Mouse (Mus musculus): ENCODE results near the gene Mogat2. TPM values are rescaled to one million over a fixed set of nuclear protein-coding genes. Genes with fewer than 3 reads are reported as not detected.

Gene Mogat2
- polyA plus RNA-seq, 1 experiment from 2014 or later = 14.5 TPM

DNA sequence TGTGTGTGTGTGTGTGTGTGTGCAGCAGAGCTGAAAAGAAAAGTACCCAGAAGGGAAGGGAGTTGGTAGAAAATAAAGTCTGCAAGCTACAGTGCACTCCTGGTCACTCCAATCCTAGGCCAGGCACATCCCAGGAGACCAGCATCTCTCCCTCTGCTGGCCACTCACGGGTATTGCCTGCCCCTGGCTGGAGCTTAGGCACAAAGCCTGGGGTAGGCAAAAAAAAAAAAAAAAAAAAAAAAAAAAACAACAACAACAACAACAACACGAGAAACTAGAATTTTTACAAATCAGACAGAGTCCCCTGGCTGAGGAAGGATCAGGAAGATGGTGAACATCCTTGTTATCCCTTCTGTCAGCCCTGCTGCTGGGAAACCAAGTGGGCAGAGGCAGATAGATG lies 9.0 kb downstream of the Mogat2 start:
- Histone ChIP-seq H3K27ac (ENCODE audit: low read depth, low read length) (no peak overlapping the region), H3K9ac (ENCODE audit: low read depth, low read length) (no peak overlapping the region), H3K4me1 (replicated peaks; ENCODE audit: control insufficient read depth, insufficient read depth, low read length) (no peaks in the 10 kb centered on the region), H3K4me3 (ENCODE audit: low read depth, low read length) (no peak overlapping the region), H3K36me3 (ENCODE audit: control insufficient read depth, insufficient read depth, low read length) (no peaks in the 10 kb centered on the region), H3K27me3 (ENCODE audit: control insufficient read depth, insufficient read depth, low read length) (no peaks in the 10 kb centered on the region), H3K9me3 (ENCODE audit: control insufficient read depth, low read length) (no peaks in the 10 kb centered on the region), H3K4me2 (replicated peaks; ENCODE audit: low read depth, low read length) (no peak overlapping the region)
- ATAC-seq (ENCODE audit: low FRiP score) = no peak
- WGBS = 25% methylated on average over 2 of the region's 2 CpGs
- DNase-seq (ENCODE audit: low spot score) = peak; percentile 81

DNA sequence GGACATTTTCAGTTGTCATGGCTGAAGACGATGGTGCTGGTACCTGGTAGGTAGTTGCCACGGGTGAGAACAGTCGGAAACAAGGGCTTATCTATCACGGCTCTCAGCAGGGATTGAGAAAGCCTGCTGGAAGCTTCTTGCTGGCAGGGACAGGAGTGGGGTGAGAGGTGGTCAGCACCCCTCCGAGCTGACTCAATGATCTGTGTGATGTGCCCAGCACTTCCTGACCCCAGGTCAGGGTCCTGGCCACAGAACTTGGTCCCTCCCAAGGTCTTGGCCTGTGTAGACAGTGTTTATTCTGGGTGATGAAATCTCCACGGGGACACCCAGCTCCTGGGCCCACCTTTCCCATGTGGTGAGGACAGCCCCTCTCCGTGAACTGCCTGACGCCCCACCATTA lies 9.6 kb downstream of the Mogat2 start:
- Histone ChIP-seq H3K4me2 (replicated peaks; ENCODE audit: low read depth, low read length) (no peak overlapping the region), H3K9me3 (ENCODE audit: control insufficient read depth, low read length) (no peaks in the 10 kb centered on the region), H3K27ac (ENCODE audit: low read depth, low read length) (no peak overlapping the region), H3K9ac (ENCODE audit: low read depth, low read length) (no peak overlapping the region), H3K27me3 (ENCODE audit: control insufficient read depth, insufficient read depth, low read length) (no peaks in the 10 kb centered on the region), H3K4me1 (replicated peaks; ENCODE audit: control insufficient read depth, insufficient read depth, low read length) (no peaks in the 10 kb centered on the region), H3K36me3 (ENCODE audit: control insufficient read depth, insufficient read depth, low read length) (no peaks in the 10 kb centered on the region), H3K4me3 (ENCODE audit: low read depth, low read length) (no peak overlapping the region)
- DNase-seq (ENCODE audit: low spot score) = no peak
- ATAC-seq (ENCODE audit: low FRiP score) = no peak
- WGBS = 71% methylated on average over 8 of the region's 8 CpGs

DNA sequence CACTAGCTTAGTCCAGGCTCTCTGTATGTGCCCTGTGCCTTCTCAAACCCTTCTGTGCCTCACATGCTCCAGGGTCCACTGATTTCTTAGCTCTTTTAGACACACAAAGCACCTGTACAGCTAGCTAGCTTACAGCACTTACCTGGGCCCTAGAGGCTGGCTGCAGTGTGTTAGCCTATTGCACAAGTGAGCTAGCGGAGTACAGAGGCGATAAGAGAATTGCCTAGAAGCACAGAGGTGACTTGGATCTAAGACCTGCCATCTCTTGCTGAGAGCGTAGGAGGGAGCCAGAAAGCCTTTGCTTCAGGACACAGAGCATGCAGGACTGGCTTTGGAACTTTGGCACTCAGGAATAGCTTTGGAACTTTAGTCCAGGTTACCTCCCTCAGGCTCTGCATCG lies 11.2 kb downstream of the Mogat2 start:
- no peak overlapping the region for H3K4me3 ChIP-seq (ENCODE audit: low read depth, low read length)
- no peaks in the 10 kb centered on the region for H3K27me3 ChIP-seq (ENCODE audit: control insufficient read depth, insufficient read depth, low read length)
- ATAC-seq (ENCODE audit: low FRiP score) = no peak
- no peak overlapping the region for H3K9ac ChIP-seq (ENCODE audit: low read depth, low read length)
- H3K27ac ChIP-seq (ENCODE audit: low read depth, low read length) = no peak overlapping the region
- H3K4me1 ChIP-seq (replicated peaks; ENCODE audit: control insufficient read depth, insufficient read depth, low read length) = no peaks in the 10 kb centered on the region
- no peak for DNase-seq (ENCODE audit: low spot score)
- no peaks in the 10 kb centered on the region for H3K9me3 ChIP-seq (ENCODE audit: control insufficient read depth, low read length)
- no peaks in the 10 kb centered on the region for H3K36me3 ChIP-seq (ENCODE audit: control insufficient read depth, insufficient read depth, low read length)
- H3K4me2 ChIP-seq (replicated peaks; ENCODE audit: low read depth, low read length) = no peak overlapping the region
- 98% methylated on average over 4 of the region's 4 CpGs for WGBS

DNA sequence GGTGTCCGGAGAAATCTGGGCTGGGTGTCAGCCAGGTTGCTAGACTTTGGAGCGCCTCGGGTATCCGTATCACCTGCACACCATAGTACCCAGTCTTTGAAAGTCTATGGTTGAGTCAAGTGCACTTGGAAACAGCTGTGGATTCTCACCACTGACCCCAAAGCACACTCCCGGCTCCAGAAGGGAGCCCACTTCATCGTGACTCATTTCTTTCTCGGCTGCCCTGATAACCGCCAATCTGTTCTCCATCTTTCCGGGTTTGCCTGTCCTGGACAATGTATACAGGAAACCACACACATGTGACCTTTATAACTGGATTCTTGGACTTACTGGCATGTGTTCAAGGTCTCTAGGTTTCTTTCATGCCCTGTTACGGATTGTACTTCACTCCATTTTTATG lies 11.8 kb downstream of the Mogat2 start:
- ATAC-seq (ENCODE audit: low FRiP score) (no peak), DNase-seq (ENCODE audit: low spot score) (no peak)
- no peak overlapping the region for H3K4me2 ChIP-seq (replicated peaks; ENCODE audit: low read depth, low read length)
- no peak overlapping the region for H3K9ac ChIP-seq (ENCODE audit: low read depth, low read length)
- no peaks in the 10 kb centered on the region for H3K4me1 ChIP-seq (replicated peaks; ENCODE audit: control insufficient read depth, insufficient read depth, low read length)
- no peaks in the 10 kb centered on the region for H3K9me3 ChIP-seq (ENCODE audit: control insufficient read depth, low read length)
- no peaks in the 10 kb centered on the region for H3K27me3 ChIP-seq (ENCODE audit: control insufficient read depth, insufficient read depth, low read length)
- no peaks in the 10 kb centered on the region for H3K36me3 ChIP-seq (ENCODE audit: control insufficient read depth, insufficient read depth, low read length)
- H3K27ac ChIP-seq (ENCODE audit: low read depth, low read length) = no peak overlapping the region
- 91% methylated on average over 10 of the region's 10 CpGs for WGBS
- no peak overlapping the region for H3K4me3 ChIP-seq (ENCODE audit: low read depth, low read length)

DNA sequence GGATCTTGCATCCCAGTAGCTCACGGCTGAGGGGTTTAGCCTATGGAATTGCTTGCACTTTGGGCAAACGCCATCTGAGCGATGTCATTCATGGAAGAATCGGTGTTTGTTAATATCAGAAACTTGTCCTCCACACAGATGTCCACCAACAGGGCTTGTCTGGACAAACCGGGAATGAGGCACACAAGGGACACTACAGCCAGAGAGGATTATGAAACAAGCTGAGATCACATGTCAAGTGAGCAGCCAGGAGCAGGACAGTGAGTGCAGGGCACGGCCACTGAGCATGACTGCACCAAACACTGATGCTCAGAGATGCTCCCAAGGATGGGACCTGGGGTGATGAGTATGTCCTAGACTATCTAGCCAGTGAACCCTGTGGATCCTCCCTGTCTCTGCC lies 13.0 kb downstream of the Mogat2 start:
- 86% methylated on average over 6 of the region's 6 CpGs for WGBS
- Histone ChIP-seq H3K9ac (ENCODE audit: low read depth, low read length) (no peak overlapping the region), H3K4me3 (ENCODE audit: low read depth, low read length) (no peak overlapping the region), H3K27me3 (ENCODE audit: control insufficient read depth, insufficient read depth, low read length) (no peaks in the 10 kb centered on the region), H3K9me3 (ENCODE audit: control insufficient read depth, low read length) (no peaks in the 10 kb centered on the region), H3K36me3 (ENCODE audit: control insufficient read depth, insufficient read depth, low read length) (no peaks in the 10 kb centered on the region), H3K4me2 (replicated peaks; ENCODE audit: low read depth, low read length) (no peak overlapping the region), H3K4me1 (replicated peaks; ENCODE audit: control insufficient read depth, insufficient read depth, low read length) (no peaks in the 10 kb centered on the region), H3K27ac (ENCODE audit: low read depth, low read length) (no peak overlapping the region)
- ATAC-seq (ENCODE audit: low FRiP score) (no peak), DNase-seq (ENCODE audit: low spot score) (no peak)

DNA sequence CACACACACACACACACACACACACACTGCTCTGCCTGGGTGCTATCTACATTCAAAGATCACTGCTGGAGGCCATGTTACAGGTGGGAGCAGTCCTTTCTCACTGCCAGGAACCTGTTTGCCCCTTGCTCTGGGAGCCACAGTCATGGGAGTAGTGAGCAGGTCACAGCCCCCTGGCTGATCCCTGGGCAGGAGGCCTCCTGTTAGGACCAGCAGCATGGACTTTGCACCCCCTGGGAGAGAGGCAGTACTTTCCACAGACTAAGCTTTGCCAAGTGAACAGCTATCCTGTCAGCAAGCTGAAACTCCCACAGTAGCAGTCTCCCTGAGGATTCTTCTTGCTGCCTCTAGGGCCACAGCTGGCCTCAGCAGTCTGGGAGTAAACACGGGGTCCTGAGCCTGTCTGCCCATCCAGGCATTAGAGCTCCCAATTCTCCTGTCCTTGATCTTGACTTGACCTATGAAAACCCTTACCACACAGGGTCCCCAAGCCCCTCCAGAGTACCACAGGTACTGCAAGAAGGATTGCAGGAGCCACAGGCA lies 13.7 kb downstream of the Mogat2 start:
- Histone ChIP-seq H3K4me3 (ENCODE audit: low read depth, low read length) (no peak overlapping the region), H3K27ac (ENCODE audit: low read depth, low read length) (no peak overlapping the region), H3K9ac (ENCODE audit: low read depth, low read length) (no peak overlapping the region), H3K4me1 (replicated peaks; ENCODE audit: control insufficient read depth, insufficient read depth, low read length) (no peaks in the 10 kb centered on the region), H3K4me2 (replicated peaks; ENCODE audit: low read depth, low read length) (no peak overlapping the region), H3K36me3 (ENCODE audit: control insufficient read depth, insufficient read depth, low read length) (no peaks in the 10 kb centered on the region), H3K9me3 (ENCODE audit: control insufficient read depth, low read length) (no peaks in the 10 kb centered on the region), H3K27me3 (ENCODE audit: control insufficient read depth, insufficient read depth, low read length) (no peaks in the 10 kb centered on the region)
- DNase-seq (ENCODE audit: low spot score) (no peak), ATAC-seq (ENCODE audit: low FRiP score) (no peak)
- 42% methylated on average over 1 of the region's 1 CpGs for WGBS

DNA sequence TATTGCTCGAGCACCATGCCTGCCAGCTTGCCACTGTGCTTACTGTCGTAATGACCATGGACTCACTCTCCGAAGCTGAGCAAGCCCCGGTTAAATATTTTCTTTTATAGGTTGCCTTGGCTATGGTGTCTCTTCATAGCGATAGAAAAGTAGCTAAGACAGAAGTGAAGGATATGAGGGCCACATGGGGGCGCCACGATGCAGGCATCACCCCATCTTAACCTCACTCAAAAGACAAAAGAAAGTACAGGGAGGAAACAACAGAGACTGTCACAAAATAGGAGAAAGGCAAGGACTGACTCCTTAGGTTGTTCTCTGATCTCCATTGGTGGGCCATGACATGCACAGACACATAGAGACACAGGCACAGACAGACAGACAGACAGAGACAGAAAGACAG lies 14.2 kb downstream of the Mogat2 start:
- Histone ChIP-seq H3K36me3 (ENCODE audit: control insufficient read depth, insufficient read depth, low read length) (no peaks in the 10 kb centered on the region), H3K4me1 (replicated peaks; ENCODE audit: control insufficient read depth, insufficient read depth, low read length) (no peaks in the 10 kb centered on the region), H3K9me3 (ENCODE audit: control insufficient read depth, low read length) (no peaks in the 10 kb centered on the region), H3K27me3 (ENCODE audit: control insufficient read depth, insufficient read depth, low read length) (no peaks in the 10 kb centered on the region), H3K9ac (ENCODE audit: low read depth, low read length) (no peak overlapping the region), H3K27ac (ENCODE audit: low read depth, low read length) (no peak overlapping the region), H3K4me3 (ENCODE audit: low read depth, low read length) (no peak overlapping the region), H3K4me2 (replicated peaks; ENCODE audit: low read depth, low read length) (no peak overlapping the region)
- no peak for DNase-seq (ENCODE audit: low spot score)
- 68% methylated on average over 7 of the region's 7 CpGs for WGBS
- no peak for ATAC-seq (ENCODE audit: low FRiP score)

DNA sequence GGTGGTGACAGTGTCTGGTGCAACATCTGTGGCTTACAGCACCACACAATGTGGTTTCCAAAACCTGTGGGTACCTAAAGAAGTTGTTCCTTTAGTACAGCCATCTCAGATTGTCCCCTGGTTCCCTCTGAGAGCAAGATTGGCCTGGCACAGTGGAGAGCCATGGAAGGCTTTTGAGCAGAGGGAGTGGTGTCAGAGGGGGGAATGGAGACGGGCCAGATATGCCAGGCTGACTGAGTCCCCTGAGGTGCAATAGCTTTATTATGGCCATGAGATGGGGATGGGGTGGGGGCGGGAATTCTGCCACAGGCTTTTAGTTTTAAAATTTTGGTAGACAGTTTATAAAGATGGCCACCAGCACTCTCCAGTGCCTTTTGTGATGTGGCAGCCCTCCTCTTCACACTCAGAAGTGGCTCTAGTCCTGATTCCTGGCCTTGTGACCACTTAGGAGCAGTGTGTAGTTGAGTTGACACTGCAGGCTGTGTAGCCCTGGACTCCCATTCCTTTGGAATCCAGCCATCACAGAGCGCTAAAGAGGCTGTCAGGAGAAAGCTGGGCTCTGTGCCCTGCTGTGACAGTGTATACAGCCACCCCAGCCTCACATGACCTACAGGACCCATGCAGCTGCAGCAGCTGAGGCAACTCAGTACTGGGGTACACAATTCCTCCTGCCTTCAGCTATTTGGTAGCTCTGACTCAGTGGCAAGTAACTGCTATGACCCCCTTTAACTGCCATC lies 20.9 kb downstream of the Mogat2 start:
- H3K27me3 ChIP-seq (ENCODE audit: control insufficient read depth, insufficient read depth, low read length) = no peaks in the 10 kb centered on the region
- H3K4me2 ChIP-seq (replicated peaks; ENCODE audit: low read depth, low read length) = no peak overlapping the region
- no peak overlapping the region for H3K4me3 ChIP-seq (ENCODE audit: low read depth, low read length)
- no peak for DNase-seq (ENCODE audit: low spot score)
- no peak overlapping the region for H3K9ac ChIP-seq (ENCODE audit: low read depth, low read length)
- no peaks in the 10 kb centered on the region for H3K36me3 ChIP-seq (ENCODE audit: control insufficient read depth, insufficient read depth, low read length)
- no peaks in the 10 kb centered on the region for H3K9me3 ChIP-seq (ENCODE audit: control insufficient read depth, low read length)
- H3K27ac ChIP-seq (ENCODE audit: low read depth, low read length) = no peak overlapping the region
- no peaks in the 10 kb centered on the region for H3K4me1 ChIP-seq (replicated peaks; ENCODE audit: control insufficient read depth, insufficient read depth, low read length)
- WGBS = 73% methylated on average over 3 of the region's 3 CpGs
- no peak for ATAC-seq (ENCODE audit: low FRiP score)

DNA sequence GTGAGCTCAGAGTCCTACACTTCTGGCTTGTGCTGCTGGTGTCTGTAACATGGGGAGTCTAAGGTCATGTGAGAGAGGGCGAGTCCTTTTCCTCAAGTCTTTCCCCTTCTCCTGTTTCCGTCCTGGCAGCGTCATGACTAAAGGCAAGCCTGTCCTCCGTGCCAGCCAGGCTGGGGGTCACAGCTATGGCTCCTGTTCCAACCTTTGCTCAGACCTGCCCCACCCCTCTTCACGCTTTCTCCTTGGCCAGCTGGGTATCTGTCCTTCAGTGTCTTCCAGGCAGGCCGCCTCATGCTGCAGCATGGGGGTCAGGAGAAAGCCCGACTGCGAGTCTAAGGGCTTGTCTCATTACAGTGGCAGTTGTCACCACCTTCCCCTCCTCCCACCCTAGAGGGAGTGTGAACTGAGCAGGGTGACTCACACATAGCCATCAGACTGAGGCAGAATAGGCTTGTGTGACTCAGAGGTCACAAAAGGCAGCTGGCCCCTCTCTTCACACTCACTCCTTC lies 23.0 kb downstream of the Mogat2 start:
- 61% methylated on average over 8 of the region's 8 CpGs for WGBS
- Histone ChIP-seq H3K4me3 (ENCODE audit: low read depth, low read length) (no peak overlapping the region), H3K4me2 (replicated peaks; ENCODE audit: low read depth, low read length) (no peak overlapping the region), H3K27me3 (ENCODE audit: control insufficient read depth, insufficient read depth, low read length) (no peaks in the 10 kb centered on the region), H3K36me3 (ENCODE audit: control insufficient read depth, insufficient read depth, low read length) (no peaks in the 10 kb centered on the region), H3K9me3 (ENCODE audit: control insufficient read depth, low read length) (no peaks in the 10 kb centered on the region), H3K27ac (ENCODE audit: low read depth, low read length) (no peak overlapping the region), H3K4me1 (replicated peaks; ENCODE audit: control insufficient read depth, insufficient read depth, low read length) (no peaks in the 10 kb centered on the region), H3K9ac (ENCODE audit: low read depth, low read length) (no peak overlapping the region)
- DNase-seq (ENCODE audit: low spot score) = no peak
- no peak for ATAC-seq (ENCODE audit: low FRiP score)
